Mouse (Mus musculus) liver, embryonic 14.5 days (tissue): Measurements from ENCODE around the gene Gm6592. TPM values are rescaled to one million over a fixed set of nuclear protein-coding genes. Genes with fewer than 3 reads are reported as not detected.

Source experiments
- ATAC-seq: fragments of 200-750 bp; cut with Nextera tagmentation; 2 replicates; pipeline ENCODE4 v1.8.0; 2017; ENCODE audit warnings: moderate number of reproducible peaks, mild to moderate bottlenecking, moderate library complexity; ENCODE audit not compliant: insufficient read depth
- DNase-seq, 3 experiments: peaks; one replicate each; pipeline ENCODE4 v3.0.0-alpha.2; 2012 to 2013; ENCODE audit warnings: low read depth in 3 of 3, low spot score in 3 of 3
- H3K27ac ChIP-seq: fragments of 300-500 bp; sonication (generic); 2 replicates; pipeline ENCODE4 v1.5.1; 2014; ENCODE audit warnings: moderate library complexity, mild to moderate bottlenecking, control low read depth, inconsistent platforms
- H3K27me3 ChIP-seq: fragments of 300-500 bp; sonication (generic); 2 replicates; pipeline ENCODE4 v1.6.1; 2014; ENCODE audit warnings: mild to moderate bottlenecking, low read length, moderate library complexity; ENCODE audit not compliant: control insufficient read depth, insufficient read depth
- H3K36me3 ChIP-seq: fragments of 300-500 bp; sonication (generic); replicated peaks from 2 replicates; pipeline ENCODE4 v1.6.1; 2014; ENCODE audit warnings: low read depth; ENCODE audit not compliant: control insufficient read depth, insufficient read depth
- H3K4me1 ChIP-seq, 2 experiments: fragments of 200-500 bp in 1 of 2; fragments of 300-500 bp in 1 of 2; sonication (generic) in 1 of 2; replicated peaks; 2 replicates each; pipeline ENCODE4 v1.6.1; 2012 to 2014; ENCODE audit warnings: antibody characterized with exemption in 1 of 2, inconsistent platforms in 1 of 2, low read length in 1 of 2; ENCODE audit not compliant: control insufficient read depth in 2 of 2, insufficient read depth in 2 of 2
- H3K4me2 ChIP-seq: fragments of 300-500 bp; sonication (generic); 2 replicates; pipeline ENCODE4 v1.6.1; 2014; ENCODE audit warnings: low read depth, mild to moderate bottlenecking, control low read depth, moderate library complexity
- H3K4me3 ChIP-seq, 2 experiments: fragments of 200-500 bp in 1 of 2; fragments of 300-500 bp in 1 of 2; sonication (generic) in 1 of 2; 2 replicates each; pipeline ENCODE4 v1.5.1; 2012 to 2014; ENCODE audit warnings: low read depth in 2 of 2, low read length in 2 of 2, mild to moderate bottlenecking in 2 of 2, control low read depth in 1 of 2, inconsistent platforms in 1 of 2, moderate library complexity in 1 of 2; ENCODE audit not compliant: insufficient read depth in 1 of 2
- H3K9ac ChIP-seq: fragments of 300-500 bp; sonication (generic); replicated peaks from 2 replicates; pipeline ENCODE4 v1.6.1; 2014; ENCODE audit warnings: mild to moderate bottlenecking, control low read depth, moderate library complexity
- H3K9me3 ChIP-seq: fragments of 300-500 bp; sonication (generic); 2 replicates; pipeline ENCODE4 v1.6.1; 2016; ENCODE audit warnings: low read length, mixed read lengths; ENCODE audit not compliant: control insufficient read depth
- CTCF ChIP-seq: IDR thresholded peaks from 2 replicates; pipeline ENCODE4 v1.5.1; 2016; ENCODE audit warnings: antibody characterized with exemption, low read depth, control low read depth
- EP300 ChIP-seq: IDR thresholded peaks from 2 replicates; pipeline ENCODE4 v1.6.1; 2016; ENCODE audit warnings: antibody characterized with exemption, low read depth
- WGBS: fragments of 180-500 bp; shearing (Covaris S2); extraction: QIAGEN DNeasy Blood & Tissue Kit; methylation state at CpG from one replicate; pipeline ENCODE4 v1.1.7; 2014; ENCODE audit not compliant: insufficient replicate concordance; 5-methylcytosine and 5-hydroxymethylcytosine counted together
- polyA plus RNA-seq, 2 experiments: library from polyadenylated mRNA; depleted of rRNA in 1 of 2; stranded (reverse) in 1 of 2; unstranded in 1 of 2; fragments of >200 nt; fragmentation: Nextera tagmentation in 1 of 2; extraction: Ambion mirVana in 1 of 2; gene quantifications; 2 replicates each; pipeline versions ENCODE4 v1.2.1 to v1.2.3; 2012 to 2014

Gm6592 gene
- polyA plus RNA-seq, 2 experiments = not detected

DNA sequence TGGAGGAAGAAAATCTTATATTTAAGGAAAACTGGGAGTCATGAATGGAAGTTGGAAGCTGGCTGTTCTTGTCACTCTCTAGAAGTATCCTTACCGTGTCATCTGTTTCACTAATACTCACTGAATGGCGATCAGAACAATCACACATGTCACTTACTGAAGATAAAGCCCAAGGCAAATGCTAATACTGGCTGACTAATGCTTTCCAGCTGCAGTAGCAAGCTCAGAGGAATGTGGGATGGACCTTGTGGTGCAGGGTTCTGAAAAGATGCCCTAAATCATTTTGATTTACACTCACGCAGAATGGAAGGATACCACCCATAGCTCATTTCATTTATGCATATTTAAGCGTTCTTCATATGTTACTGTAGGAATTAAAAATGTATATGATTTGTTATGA, 40.5 kb downstream of the Gm6592 start:
- no peak for DNase-seq
- Histone ChIP-seq H3K27me3 (no peaks in the 10 kb centered on the region), H3K4me1 (no peaks in the 10 kb centered on the region), H3K4me3 (no peak overlapping the region), H3K36me3 (no peaks in the 10 kb centered on the region), H3K9me3 (no peaks in the 10 kb centered on the region), H3K4me2 (no peak overlapping the region), H3K9ac (no peak overlapping the region), H3K27ac (no peak overlapping the region)
- TF ChIP-seq CTCF = no peak
- no peak for TF ChIP-seq EP300
- ATAC-seq = no peak
- WGBS = 53% methylated on average over 4 of the region's 4 CpGs

DNA sequence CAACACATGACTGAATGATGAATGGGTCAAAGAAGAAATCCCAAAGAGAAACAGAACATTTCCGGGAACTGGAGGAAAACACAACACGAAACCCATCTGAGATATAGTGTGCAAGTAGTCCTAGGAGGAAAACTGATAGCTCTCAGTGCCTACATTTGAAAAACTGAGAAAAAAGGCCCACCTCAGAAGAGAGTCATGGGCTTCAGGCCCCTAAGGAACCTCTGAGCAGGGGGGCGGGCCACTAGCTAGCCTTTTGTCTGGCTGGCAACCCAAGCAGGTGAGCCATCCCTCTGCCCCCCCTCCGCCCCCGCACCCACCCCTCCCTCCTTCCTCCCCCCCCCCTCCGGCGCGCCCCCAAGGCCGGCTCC, 48.2 kb downstream of the Gm6592 start:
- H3K9ac ChIP-seq = no peak overlapping the region
- TF ChIP-seq EP300 (no peak), CTCF (no peak)
- H3K27ac ChIP-seq = no peak overlapping the region
- no peak overlapping the region for H3K4me3 ChIP-seq
- WGBS = 49% methylated on average over 3 of the region's 9 CpGs
- H3K36me3 ChIP-seq = no peaks in the 10 kb centered on the region
- no peaks in the 10 kb centered on the region for H3K9me3 ChIP-seq
- DNase-seq (no peak), ATAC-seq (no peak)
- no peak overlapping the region for H3K4me2 ChIP-seq
- H3K4me1 ChIP-seq = no peaks in the 10 kb centered on the region
- H3K27me3 ChIP-seq = peaks cover 28% of the 10 kb centered on the region

DNA sequence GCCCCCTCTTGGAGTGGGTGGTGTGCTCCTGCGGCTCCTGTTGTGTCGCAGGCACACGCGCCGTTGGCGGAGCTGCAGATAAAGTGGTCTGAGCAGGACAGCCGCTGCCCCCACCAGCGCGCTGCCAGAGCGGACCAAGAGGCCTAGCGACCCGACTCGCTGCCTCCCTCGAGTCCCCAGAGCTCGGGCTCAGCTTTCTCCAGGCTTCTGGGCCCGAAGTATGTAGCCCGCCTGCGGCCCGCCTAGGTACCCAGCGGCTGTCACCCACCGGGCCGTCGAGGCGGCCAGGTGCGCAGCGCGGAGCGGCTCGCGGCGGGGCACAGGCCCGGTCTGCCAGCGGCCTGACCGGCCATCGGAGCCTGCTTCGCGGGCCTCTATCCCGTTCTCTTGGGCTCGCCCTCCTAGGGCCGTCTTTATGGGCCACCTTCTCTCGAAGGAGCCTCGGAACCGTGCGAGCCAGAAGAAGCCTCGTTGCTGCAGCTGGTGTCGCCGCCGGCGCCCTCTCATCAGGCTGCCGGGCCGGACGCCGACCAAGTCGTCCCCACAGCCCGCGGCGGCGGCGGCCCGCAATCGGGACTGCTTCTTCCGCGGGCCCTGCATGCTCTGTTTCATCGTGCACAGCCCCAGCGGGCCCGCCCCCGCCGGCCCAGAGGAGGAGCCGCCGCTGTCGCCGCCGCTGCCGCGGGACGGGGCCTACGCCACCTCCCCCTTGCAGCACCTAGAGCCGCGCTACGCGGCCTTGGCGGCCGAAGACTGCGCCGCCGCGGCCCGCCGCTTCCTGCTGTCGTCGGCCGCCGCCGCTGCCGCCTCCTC, 48.8 kb downstream of the Gm6592 start, which contains the start of gene B630019K06Rik:
B630019K06Rik (plus strand) TSS at position 40 of the 813 bp plus-strand sequence.
- 15% methylated on average over 80 of the region's 95 CpGs for WGBS
- H3K4me3 ChIP-seq = peak within 1 kb of the TSS; percentile 30 to 37
- no peak within 1 kb of the TSS for H3K27ac ChIP-seq
- DNase-seq (no peak), ATAC-seq (peak; percentile 65)
- no peak within 1 kb of the TSS for H3K9ac ChIP-seq
- peak within 1 kb of the TSS; percentile 39 for H3K4me2 ChIP-seq
- TF ChIP-seq CTCF (no peak), EP300 (no peak)
- H3K36me3 ChIP-seq = no peaks in the 10 kb centered on the region
- no peaks in the 10 kb centered on the region for H3K4me1 ChIP-seq
- H3K27me3 ChIP-seq = peaks cover 28% of the 10 kb centered on the region
- no peaks in the 10 kb centered on the region for H3K9me3 ChIP-seq

DNA sequence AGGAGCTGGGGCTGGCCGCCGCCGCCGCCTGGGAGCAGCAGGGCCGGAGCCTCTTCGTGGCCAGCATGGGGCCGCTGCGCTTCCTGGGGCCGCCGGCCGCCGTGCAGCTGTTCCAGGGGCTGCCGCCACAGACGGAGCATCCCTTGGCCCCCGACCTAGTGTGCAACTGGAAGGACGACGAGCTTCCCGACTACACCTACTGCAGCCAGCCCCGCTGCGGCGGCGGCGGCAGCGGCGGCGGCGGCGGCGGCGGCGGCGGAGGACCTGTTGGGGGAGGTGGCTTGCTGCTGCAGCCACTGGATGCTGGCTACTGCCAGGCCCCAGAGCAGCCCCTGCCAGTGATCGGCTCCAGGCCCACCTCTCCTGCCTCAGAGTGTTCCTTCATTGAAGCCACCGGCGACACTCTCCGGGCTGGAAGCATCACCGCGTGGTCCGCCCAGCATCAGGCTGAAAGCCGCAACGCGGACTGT, 49.4 kb downstream of the Gm6592 start:
- WGBS = 11% methylated on average over 31 of the region's 42 CpGs
- Histone ChIP-seq H3K36me3 (no peaks in the 10 kb centered on the region), H3K4me1 (no peaks in the 10 kb centered on the region), H3K9me3 (no peaks in the 10 kb centered on the region), H3K9ac (no peak overlapping the region), H3K4me3 (peak overlapping the region; percentile 19 to 37; a peak in 3 of 4 replicates), H3K27me3 (peaks cover 28% of the 10 kb centered on the region), H3K4me2 (peak overlapping the region; percentile 33), H3K27ac (no peak overlapping the region)
- ATAC-seq (no peak), DNase-seq (no peak)
- no peak for TF ChIP-seq EP300
- TF ChIP-seq CTCF = no peak

Other genes starting within 250 kb of the Gm6592 start
- gene Ssxb8, start 153.2 kb upstream of the Gm6592 start, polyA plus RNA-seq (2012; rRNA removed) = not detected in 2 replicates
- gene Ssxb8, start 153.2 kb upstream of the Gm6592 start, polyA plus RNA-seq (2014; fragmentation: Nextera tagmentation; extraction: Ambion mirVana) = not detected in 2 replicates
- not detected in 2 replicates for gene Ssx9, start 95.6 kb upstream of the Gm6592 start, polyA plus RNA-seq (2012; rRNA removed)
- not detected in 2 replicates for gene Ssx9, start 95.6 kb upstream of the Gm6592 start, polyA plus RNA-seq (2014; fragmentation: Nextera tagmentation; extraction: Ambion mirVana)
- not detected in 2 replicates for gene Ssxb5, start 40.3 kb upstream of the Gm6592 start, polyA plus RNA-seq (2012; rRNA removed)
- gene Ssxb5, start 40.3 kb upstream of the Gm6592 start, polyA plus RNA-seq (2014; fragmentation: Nextera tagmentation; extraction: Ambion mirVana) = not detected in 2 replicates
- not detected in 2 replicates for gene Gm5751, start 30.3 kb downstream of the Gm6592 start, polyA plus RNA-seq (2012; rRNA removed)
- gene Gm5751, start 30.3 kb downstream of the Gm6592 start, polyA plus RNA-seq (2014; fragmentation: Nextera tagmentation; extraction: Ambion mirVana) = not detected in 2 replicates
- 0.11 and 0.12 TPM in 2 replicates for gene B630019K06Rik, start 48.4 kb downstream of the Gm6592 start, polyA plus RNA-seq (2012; rRNA removed)
- 0.06 and 0.13 TPM in 2 replicates for gene B630019K06Rik, start 48.4 kb downstream of the Gm6592 start, polyA plus RNA-seq (2014; fragmentation: Nextera tagmentation; extraction: Ambion mirVana)
- gene Fthl17b, start 119.0 kb downstream of the Gm6592 start, polyA plus RNA-seq (2012; rRNA removed) = not detected in 2 replicates
- gene Fthl17b, start 119.0 kb downstream of the Gm6592 start, polyA plus RNA-seq (2014; fragmentation: Nextera tagmentation; extraction: Ambion mirVana) = not detected in 2 replicates
- not detected in 2 replicates for gene Fthl17c, start 132.6 kb downstream of the Gm6592 start, polyA plus RNA-seq (2012; rRNA removed)
- not detected in 2 replicates for gene Fthl17c, start 132.6 kb downstream of the Gm6592 start, polyA plus RNA-seq (2014; fragmentation: Nextera tagmentation; extraction: Ambion mirVana)
- not detected in 2 replicates for gene Fthl17d, start 142.8 kb downstream of the Gm6592 start, polyA plus RNA-seq (2012; rRNA removed)
- not detected in 2 replicates for gene Fthl17d, start 142.8 kb downstream of the Gm6592 start, polyA plus RNA-seq (2014; fragmentation: Nextera tagmentation; extraction: Ambion mirVana)
- gene Fthl17e, start 189.5 kb downstream of the Gm6592 start, polyA plus RNA-seq (2012; rRNA removed) = not detected in 2 replicates
- gene Fthl17e, start 189.5 kb downstream of the Gm6592 start, polyA plus RNA-seq (2014; fragmentation: Nextera tagmentation; extraction: Ambion mirVana) = not detected in 2 replicates
- gene Fthl17f, start 219.0 kb downstream of the Gm6592 start, polyA plus RNA-seq (2012; rRNA removed) = not detected in 2 replicates
- gene Fthl17f, start 219.0 kb downstream of the Gm6592 start, polyA plus RNA-seq (2014; fragmentation: Nextera tagmentation; extraction: Ambion mirVana) = not detected in 2 replicates